Mouse (Mus musculus): ENCODE measurements around the gene Tet3. TPM values are rescaled to one million over a fixed set of nuclear protein-coding genes. Genes with fewer than 3 reads are reported as not detected.
"Not testable (repeated sequence)": the region's sequence is repeated elsewhere in the genome, so short reads cannot be mapped to it uniquely, and the experiment has no call there.

The Tet3 gene
- polyA plus RNA-seq, 1 experiment from 2014 or later: 56.5 TPM

DNA sequence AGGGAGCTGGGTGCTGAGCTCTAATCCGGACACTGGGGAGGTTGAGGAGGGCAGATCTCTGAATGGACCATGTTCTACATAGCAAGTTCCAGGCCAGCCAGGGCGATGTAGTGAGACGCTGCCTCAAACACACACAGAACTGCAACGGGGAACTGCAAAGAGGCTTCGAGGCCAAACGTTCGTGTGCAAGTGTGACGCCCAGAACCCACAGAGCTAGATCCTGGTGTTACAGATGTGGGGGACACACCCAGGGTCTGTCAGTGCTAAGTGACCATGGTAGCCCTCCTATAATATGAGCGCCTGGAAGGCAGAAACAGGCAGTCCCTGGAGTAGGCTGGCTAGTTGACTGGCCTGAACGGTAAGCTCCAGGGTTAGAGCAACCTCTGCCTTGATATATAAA, 101.4 kb downstream of the Tet3 start:
- Histone ChIP-seq H3K27ac (no peak overlapping the region), H3K27me3 (ENCODE audit: insufficient read depth, poor library complexity, severe bottlenecking) (no peaks in the 10 kb centered on the region), H3K4me1 (replicated peaks) (no peaks in the 10 kb centered on the region), H3K9me3 (no peaks in the 10 kb centered on the region), H3K36me3 (peaks cover 91% of the 10 kb centered on the region), H3K4me3 (no peak overlapping the region)
- WGBS: 93% methylated on average over 10 of the region's 10 CpGs
- no peak for DNase-seq (ENCODE audit: low spot score)

DNA sequence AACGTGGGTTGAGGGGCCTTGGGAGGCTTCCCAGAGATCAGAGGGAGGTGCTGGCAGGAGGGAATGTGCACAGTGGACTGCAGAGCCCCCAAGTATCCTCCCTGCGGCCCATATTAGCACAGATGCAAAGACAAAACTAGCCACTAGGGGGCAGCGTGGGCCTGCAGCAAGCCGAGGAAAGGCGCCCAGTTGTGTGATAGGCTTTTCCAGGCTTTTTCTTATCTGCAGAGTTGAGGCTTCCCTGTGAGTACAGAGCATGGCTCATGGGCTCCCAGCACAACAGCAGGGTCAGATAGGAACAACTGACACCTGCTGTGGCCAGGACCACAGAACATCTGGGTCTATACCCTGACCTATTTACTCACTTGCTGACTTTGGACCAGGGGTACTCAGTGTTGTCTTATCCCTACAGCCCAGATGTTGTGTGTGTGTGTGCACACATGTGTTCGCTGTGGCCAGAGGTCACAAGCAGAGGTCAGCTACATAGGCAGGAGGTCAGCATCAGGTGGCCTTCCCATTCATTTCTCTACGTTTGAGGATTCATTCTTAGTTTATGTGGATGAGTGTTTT, 102.2 kb downstream of the Tet3 start:
- Histone ChIP-seq H3K27ac (no peak overlapping the region), H3K4me3 (no peak overlapping the region), H3K9me3 (no peaks in the 10 kb centered on the region), H3K27me3 (ENCODE audit: insufficient read depth, poor library complexity, severe bottlenecking) (no peaks in the 10 kb centered on the region), H3K36me3 (peaks cover 93% of the 10 kb centered on the region), H3K4me1 (replicated peaks) (no peaks in the 10 kb centered on the region)
- peak; percentile 84 for DNase-seq (ENCODE audit: low spot score)
- 21% methylated on average over 7 of the region's 7 CpGs for WGBS

DNA sequence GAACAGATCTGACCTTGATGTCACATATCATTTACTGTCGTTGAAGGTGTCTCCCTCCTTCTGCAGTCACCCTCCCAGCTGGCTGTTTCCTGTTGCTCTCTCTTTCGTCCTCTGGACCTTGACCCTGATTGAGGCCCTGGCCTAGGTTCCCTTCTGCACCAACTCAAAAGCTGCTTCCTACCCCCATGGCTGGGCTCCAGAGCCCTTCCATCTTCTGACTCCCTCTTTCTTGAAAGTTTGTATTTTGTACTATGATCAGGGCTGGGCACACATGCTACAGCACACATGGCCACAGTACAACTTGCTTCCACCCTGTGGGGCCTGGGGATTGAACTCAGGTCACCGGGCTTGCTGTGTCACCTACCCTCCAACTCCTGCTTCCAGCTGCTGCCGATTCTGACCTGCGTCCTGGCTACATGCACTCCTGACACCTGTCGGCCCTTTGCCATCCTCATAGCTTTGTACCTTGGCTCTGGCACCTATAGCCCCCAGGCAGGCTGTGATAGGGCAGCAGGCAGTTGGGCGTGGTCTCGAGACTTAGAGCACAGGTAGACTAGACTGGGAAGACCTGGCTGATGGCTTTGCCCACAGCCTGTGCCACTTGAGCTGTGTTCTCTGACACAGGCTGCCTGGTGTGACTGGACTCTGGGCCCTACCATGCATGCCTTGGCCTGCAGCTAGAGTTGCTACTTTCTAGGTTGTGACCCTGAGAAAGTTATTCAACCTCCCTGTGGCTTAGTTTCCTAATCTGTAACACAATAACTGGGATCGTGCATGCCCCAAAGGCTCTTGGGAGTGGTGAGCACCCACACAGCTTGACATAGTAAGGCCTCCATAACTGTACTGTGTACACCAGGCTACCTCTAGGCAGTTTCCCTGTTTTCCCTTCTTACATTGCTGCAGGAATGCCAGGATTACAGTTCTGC, 103.8 kb downstream of the Tet3 start:
- Histone ChIP-seq H3K4me1 (replicated peaks) (peaks cover 8% of the 10 kb centered on the region), H3K9me3 (no peaks in the 10 kb centered on the region), H3K27me3 (ENCODE audit: insufficient read depth, poor library complexity, severe bottlenecking) (no peaks in the 10 kb centered on the region), H3K27ac (no peak overlapping the region), H3K36me3 (peaks cover 84% of the 10 kb centered on the region), H3K4me3 (no peak overlapping the region)
- 86% methylated on average over 9 of the region's 9 CpGs for WGBS
- DNase-seq (ENCODE audit: low spot score): no peak

DNA sequence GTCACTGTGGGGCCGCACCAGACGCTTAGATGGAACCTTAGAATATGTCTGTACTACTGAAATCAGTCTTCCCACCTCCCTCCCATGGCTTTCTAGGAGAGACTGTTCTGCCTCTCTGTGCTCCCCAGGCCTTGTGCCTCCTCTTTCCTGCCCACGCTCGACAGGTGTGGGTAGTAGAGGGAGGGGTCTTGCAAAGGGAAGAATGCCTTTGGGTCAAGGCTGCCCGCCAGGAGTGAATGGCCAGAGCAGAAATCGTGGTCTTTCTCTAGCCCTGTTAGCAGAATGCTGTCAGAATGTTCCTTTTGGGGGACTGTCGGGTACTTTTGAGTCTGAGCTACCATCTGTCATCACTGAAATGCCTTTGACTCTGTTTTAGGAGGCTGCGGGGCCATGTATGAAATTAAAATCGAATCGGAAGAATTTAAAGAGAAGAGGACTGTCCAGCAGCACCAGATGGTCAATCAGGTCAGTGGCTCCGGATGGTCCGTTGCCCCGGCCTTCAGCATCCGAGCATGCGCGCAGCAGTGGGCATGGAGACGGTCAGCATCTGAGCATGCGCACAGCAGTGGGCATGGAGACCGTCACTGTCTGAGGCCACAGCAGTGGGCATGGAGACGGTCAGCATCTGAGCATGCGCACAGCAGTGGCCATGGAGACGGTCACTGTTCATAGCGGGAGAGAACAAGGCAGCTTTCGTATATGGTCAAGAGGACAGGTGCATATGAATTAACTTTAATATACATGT, 106.0 kb downstream of the Tet3 start:
- DNase-seq (ENCODE audit: low spot score): no peak
- Histone ChIP-seq H3K9me3 (no peaks in the 10 kb centered on the region), H3K27ac (no peak overlapping the region), H3K4me3 (no peak overlapping the region), H3K36me3 (peaks cover 64% of the 10 kb centered on the region), H3K4me1 (replicated peaks) (peaks cover 24% of the 10 kb centered on the region), H3K27me3 (ENCODE audit: insufficient read depth, poor library complexity, severe bottlenecking) (no peaks in the 10 kb centered on the region)
- WGBS: 94% methylated on average over 24 of the region's 24 CpGs

DNA sequence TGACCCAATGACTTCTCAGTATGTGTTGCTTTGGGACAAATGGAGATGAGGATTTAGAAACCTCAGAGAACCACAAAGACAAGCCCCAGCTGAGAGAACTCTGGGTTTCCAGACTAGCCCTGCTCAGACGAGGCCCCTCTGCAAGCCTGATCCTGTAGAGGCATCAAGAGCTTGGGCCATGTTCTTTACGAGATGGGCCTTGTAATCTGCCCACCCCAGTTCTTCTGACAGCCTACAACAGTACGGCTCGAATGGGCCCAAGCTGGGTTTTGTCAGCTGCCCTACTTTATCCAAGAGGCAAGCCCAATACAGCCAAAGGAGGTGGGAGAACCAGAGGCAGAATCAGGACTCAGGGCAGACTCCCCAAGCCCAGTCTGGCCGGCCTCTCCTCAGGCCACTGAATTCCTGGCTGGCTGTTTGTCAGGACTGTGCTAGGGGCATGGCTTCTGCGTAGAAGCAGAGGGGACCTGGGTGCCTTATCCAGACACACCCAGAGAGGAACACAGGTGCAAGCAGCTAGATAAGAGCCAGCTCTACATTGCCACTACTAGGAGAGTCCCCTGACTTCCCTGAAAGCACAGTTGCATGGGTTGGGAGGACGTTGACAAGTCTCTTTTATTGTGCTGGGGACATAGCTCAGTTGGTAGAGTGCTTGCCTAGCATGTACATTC, 107.3 kb downstream of the Tet3 start:
- Histone ChIP-seq H3K9me3 (no peaks in the 10 kb centered on the region), H3K27ac (no peak overlapping the region), H3K4me3 (no peak overlapping the region), H3K4me1 (replicated peaks) (peaks cover 24% of the 10 kb centered on the region), H3K27me3 (ENCODE audit: insufficient read depth, poor library complexity, severe bottlenecking) (no peaks in the 10 kb centered on the region), H3K36me3 (peaks cover 54% of the 10 kb centered on the region)
- WGBS: 83% methylated on average over 7 of the region's 7 CpGs
- no peak for DNase-seq (ENCODE audit: low spot score)

DNA sequence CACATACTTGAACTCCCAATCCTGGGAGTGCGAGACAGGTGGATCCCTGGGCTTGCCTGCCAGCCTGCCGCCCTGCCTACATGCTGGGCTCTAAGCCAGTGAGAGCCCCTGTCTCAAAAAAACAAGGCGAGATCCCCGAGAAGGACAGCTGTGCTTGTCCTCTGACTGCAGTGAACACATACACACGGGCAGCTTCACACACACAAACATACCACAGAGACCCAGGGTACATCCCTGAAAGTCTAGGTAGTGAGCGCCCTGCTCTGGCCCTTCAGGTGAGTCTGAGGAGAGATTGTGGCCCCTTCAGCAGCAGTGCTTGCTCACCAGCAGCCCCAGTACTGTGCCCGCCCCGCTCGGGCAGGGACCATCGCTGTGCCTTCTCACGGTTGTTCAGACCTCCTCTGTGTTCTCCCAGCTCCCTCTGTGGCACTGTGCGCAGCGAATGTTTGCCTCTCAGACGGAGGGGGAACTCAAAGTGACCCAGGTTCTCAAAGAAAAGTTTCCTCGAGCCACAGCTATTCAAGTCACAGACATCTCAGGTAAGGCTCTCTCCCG, 108.0 kb downstream of the Tet3 start:
- WGBS: 90% methylated on average over 16 of the region's 16 CpGs
- Histone ChIP-seq H3K27me3 (ENCODE audit: insufficient read depth, poor library complexity, severe bottlenecking) (no peaks in the 10 kb centered on the region), H3K36me3 (peaks cover 52% of the 10 kb centered on the region), H3K27ac (peak overlapping the region; percentile 45; the same call in 1 of the 2 replicates), H3K4me3 (0 out of 2 replicates have a peak overlapping the region, but pooled peaks have one; percentile 6), H3K9me3 (no peaks in the 10 kb centered on the region), H3K4me1 (replicated peaks) (peaks cover 24% of the 10 kb centered on the region)
- no peak for DNase-seq (ENCODE audit: low spot score)

DNA sequence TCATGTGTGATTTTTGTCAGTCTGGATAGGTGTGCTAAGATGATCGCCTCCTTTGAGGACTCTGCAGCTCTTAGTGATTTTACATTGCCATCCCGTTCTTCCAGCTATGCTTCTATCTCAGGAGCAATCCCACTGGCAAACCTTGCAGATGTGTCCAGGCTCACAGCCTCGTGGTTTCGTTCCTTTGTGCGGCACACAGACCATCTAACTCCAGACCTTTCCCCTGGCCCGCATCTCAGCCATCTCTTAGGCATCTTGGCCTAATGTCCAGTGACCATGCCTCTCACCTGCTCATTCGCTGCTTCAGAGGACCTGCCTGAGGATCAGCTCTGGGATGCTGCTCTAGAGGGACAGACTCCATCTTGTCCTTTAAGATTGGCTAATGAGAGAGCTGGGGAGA, 108.7 kb downstream of the Tet3 start:
- Histone ChIP-seq H3K4me3 (peak overlapping the region; percentile 92), H3K27me3 (ENCODE audit: insufficient read depth, poor library complexity, severe bottlenecking) (no peaks in the 10 kb centered on the region), H3K9me3 (no peaks in the 10 kb centered on the region), H3K27ac (peak overlapping the region; percentile 97), H3K36me3 (peaks cover 45% of the 10 kb centered on the region), H3K4me1 (replicated peaks) (peaks cover 24% of the 10 kb centered on the region)
- 83% methylated on average over 7 of the region's 7 CpGs for WGBS
- DNase-seq (ENCODE audit: low spot score): no peak

DNA sequence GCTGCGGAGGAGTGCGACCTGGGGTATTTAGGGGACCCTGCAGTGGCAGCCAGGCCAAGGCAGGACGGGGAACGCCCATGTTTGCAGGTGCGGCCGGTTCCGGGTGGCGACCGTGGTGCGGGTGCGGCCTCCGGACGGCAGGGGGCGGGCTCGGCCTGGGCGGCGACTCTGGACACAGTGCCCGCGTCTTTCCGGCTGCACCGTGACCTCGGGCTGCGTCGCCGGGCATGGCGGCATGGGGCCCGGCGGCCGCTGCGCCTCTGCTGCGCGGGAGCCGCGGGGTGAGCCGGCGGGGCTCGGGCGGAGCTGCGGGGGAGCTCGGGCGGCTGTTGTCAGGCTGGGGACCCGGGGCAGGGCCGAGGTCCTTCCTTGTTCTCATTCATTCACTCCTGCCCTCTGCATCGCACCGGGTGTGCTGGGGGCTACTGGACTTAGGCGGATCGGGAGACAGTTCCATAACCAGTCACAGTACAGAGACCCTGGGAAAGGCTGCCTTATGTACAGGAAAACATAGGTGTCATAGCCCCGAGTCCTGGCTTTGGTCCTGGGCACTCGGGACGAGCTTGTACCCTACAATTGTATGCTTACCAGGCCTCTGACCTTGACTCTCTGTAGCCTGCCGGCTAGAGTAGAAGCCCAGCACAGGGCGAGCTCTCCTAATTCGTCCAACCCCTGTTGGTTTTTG, 109.5 kb downstream of the Tet3 start:
- peak; percentile 91 for DNase-seq (ENCODE audit: low spot score)
- Histone ChIP-seq H3K9me3 (no peaks in the 10 kb centered on the region), H3K4me1 (replicated peaks) (peaks cover 24% of the 10 kb centered on the region), H3K27me3 (ENCODE audit: insufficient read depth, poor library complexity, severe bottlenecking) (no peaks in the 10 kb centered on the region), H3K4me3 (peak overlapping the region; percentile 92), H3K36me3 (peaks cover 39% of the 10 kb centered on the region), H3K27ac (peak overlapping the region; percentile 97)
- under 1% methylated on average over 53 of the region's 53 CpGs for WGBS

DNA sequence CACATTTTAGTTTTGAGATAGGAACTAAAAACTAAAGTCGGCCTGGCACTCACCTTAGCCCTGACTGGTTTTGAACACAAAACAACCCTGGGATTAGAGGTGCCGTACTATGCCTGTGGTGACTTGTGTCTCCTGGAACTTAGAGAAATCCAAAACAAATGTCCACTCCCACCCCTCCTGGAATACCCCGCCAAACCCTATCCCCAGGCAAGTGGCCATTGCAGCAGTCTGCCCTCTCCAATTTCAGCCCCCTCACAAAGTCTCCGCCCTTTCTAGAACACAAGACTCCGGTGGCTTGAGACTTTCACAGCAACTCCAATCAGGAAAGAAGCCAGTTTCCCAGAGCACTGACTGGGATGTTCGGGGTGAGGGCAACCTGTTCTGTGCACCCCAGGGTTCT, 110.0 kb downstream of the Tet3 start, which contains the start of gene Bola3:
Bola3 (plus strand) TSS at position 275 of the 400 bp plus-strand sequence.
- H3K27ac ChIP-seq: peak within 1 kb of the TSS; percentile 97
- H3K4me3 ChIP-seq: peak within 1 kb of the TSS; percentile 92
- DNase-seq (ENCODE audit: low spot score): no peak
- no peaks in the 10 kb centered on the region for H3K27me3 ChIP-seq (ENCODE audit: insufficient read depth, poor library complexity, severe bottlenecking)
- H3K36me3 ChIP-seq: peaks cover 38% of the 10 kb centered on the region
- no peaks in the 10 kb centered on the region for H3K9me3 ChIP-seq
- WGBS: 31% methylated on average over 6 of the region's 6 CpGs
- peaks cover 24% of the 10 kb centered on the region for H3K4me1 ChIP-seq (replicated peaks)

DNA sequence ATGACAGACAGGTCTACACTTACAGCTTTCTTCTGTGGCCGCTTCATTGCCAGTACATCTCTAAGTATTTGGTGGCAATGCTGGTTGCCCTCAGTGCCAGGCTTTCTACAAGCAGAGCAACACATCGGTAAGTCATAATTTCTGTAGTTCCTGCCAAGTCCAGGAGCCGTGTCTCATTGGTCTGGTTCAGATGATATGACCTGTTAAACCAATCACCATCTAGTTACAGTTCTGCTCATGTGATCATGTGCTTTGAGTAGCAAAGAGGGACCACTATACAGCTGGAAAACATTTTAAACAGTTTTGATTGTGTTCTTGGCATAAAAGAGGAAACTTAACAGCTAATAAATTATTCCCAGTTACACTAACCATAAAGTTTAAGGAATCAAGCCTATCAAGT, 111.0 kb downstream of the Tet3 start:
- WGBS: 94% methylated on average over 3 of the region's 3 CpGs
- no peaks in the 10 kb centered on the region for H3K27me3 ChIP-seq (ENCODE audit: insufficient read depth, poor library complexity, severe bottlenecking)
- H3K27ac ChIP-seq: no peak overlapping the region
- DNase-seq (ENCODE audit: low spot score): no peak
- no peaks in the 10 kb centered on the region for H3K9me3 ChIP-seq
- peaks cover 24% of the 10 kb centered on the region for H3K4me1 ChIP-seq (replicated peaks)
- H3K36me3 ChIP-seq: peaks cover 35% of the 10 kb centered on the region
- no peak overlapping the region for H3K4me3 ChIP-seq

DNA sequence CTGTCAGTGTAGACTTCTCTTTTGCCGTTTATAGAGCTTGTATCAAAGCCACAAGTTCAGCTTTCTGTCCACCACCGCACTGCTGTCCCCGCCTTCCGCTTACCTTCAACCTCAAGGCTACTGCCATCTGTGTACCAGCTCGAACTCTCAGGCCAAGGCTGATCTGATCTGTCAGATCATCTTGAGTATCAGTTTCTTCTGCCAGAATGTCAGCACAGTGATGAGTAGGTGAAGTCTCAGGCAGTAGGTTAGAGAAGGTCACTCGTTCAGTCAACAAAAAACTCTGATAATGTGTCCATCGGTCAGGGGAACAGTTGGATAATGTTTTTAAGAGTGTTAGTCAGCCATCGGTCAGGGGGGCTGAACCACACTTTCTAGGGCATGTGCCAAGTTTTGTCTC, 113.6 kb downstream of the Tet3 start:
- H3K27ac ChIP-seq; DNase-seq (ENCODE audit: low spot score); H3K27me3 ChIP-seq (ENCODE audit: insufficient read depth, poor library complexity, severe bottlenecking); H3K9me3 ChIP-seq; H3K4me3 ChIP-seq: not testable (repeated sequence)
- 95% methylated on average over 8 of the region's 8 CpGs for WGBS
- H3K36me3 ChIP-seq: peaks cover 43% of the 10 kb centered on the region
- peaks cover 17% of the 10 kb centered on the region for H3K4me1 ChIP-seq (replicated peaks)

DNA sequence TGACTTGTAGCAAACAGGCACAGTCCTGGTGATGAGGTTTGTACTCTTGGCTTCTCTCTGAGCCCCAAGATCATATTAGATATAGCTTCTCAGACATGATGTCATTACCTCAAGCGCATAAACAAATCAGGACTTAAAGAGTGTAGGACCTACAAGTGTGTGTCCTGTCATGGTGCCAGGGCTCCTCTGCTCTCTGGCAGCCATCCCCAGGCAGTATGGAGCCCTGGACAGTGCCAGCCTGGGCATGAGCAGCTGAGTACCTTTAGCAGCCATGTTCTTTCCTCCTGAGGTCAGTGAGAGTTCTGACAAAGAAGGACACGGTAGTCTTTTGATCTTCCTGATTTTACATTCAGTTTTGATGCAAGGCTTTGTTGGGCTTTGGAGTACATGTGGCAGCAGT, 115.9 kb downstream of the Tet3 start:
- no peaks in the 10 kb centered on the region for H3K9me3 ChIP-seq
- H3K27ac ChIP-seq: no peak overlapping the region
- H3K27me3 ChIP-seq (ENCODE audit: insufficient read depth, poor library complexity, severe bottlenecking): no peaks in the 10 kb centered on the region
- 90% methylated on average over 2 of the region's 2 CpGs for WGBS
- peaks cover 66% of the 10 kb centered on the region for H3K36me3 ChIP-seq
- H3K4me3 ChIP-seq: no peak overlapping the region
- DNase-seq (ENCODE audit: low spot score): no peak
- H3K4me1 ChIP-seq (replicated peaks): no peaks in the 10 kb centered on the region

All from hindbrain, embryonic 10.5 days (tissue).